Mouse (Mus musculus): ENCODE results near the gene Gm21518. TPM values are rescaled to one million over a fixed set of nuclear protein-coding genes. Genes with fewer than 3 reads are reported as not detected.
"Not testable (repeated sequence)": the region's sequence is repeated elsewhere in the genome, so short reads cannot be mapped to it uniquely, and the experiment has no call there.

The Gm21518 gene
- not detected in 3 replicates for total RNA-seq (2017)

DNA sequence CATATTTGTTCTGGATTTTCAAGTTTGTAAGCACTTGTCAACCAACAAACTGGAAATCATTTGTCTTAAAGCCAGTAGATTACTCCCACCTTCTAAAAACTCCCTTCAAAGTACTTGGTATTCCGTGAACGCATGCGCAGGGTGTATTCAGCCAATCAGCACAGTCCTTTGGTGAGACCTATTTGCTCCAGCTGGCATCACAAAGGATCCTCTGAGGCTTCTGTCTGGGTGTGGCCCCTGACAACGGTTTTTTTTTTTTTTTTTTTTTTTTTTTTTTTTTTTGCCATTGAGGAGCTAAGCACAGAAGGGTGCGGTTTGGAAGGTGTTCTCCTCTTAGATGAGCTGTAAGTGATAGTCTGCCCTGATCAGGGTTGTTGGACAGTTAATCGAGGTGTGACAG, at the start of gene Gm21518:
Gm21518 (plus strand) TSS at position 301 of the 400 bp plus-strand sequence.
- not testable (repeated sequence) for ATAC-seq (replicated peaks; ENCODE audit: insufficient number of reproducible peaks, low FRiP score, low TSS enrichment, poor library complexity, severe bottlenecking)
